Mouse (Mus musculus) kidney, adult 2 months (tissue): ENCODE results near the gene Thbs1.

Experiments
- CTCF ChIP-seq: fragments of 200-500 bp; conservative IDR thresholded peaks from 2 replicates; pipeline ENCODE4 v1.5.1; 2011; ENCODE audit warnings: low read depth, mild to moderate bottlenecking, control low read depth, low read length, moderate library complexity, mixed read lengths; ENCODE audit not compliant: insufficient read depth, insufficient read length
- POLR2A ChIP-seq: fragments of 200-500 bp; IDR thresholded peaks from one replicate; pipeline ENCODE4 v1.6.1; 2011; ENCODE audit warnings: low read depth, low read length, control low read depth

- TF ChIP-seq CTCF (no peak), POLR2A (no peak)
These were observed 32.5 kb upstream of the Thbs1 start for GRCm38 (mm10) chr2:118079131-118079530.
